Mouse (Mus musculus): ENCODE data around the gene Mcub. TPM values are rescaled to one million over a fixed set of nuclear protein-coding genes. Genes with fewer than 3 reads are reported as not detected.

Gene Mcub
- total RNA-seq, 2 experiments from 2014 or later, result 3.3 to 3.8 TPM

DNA sequence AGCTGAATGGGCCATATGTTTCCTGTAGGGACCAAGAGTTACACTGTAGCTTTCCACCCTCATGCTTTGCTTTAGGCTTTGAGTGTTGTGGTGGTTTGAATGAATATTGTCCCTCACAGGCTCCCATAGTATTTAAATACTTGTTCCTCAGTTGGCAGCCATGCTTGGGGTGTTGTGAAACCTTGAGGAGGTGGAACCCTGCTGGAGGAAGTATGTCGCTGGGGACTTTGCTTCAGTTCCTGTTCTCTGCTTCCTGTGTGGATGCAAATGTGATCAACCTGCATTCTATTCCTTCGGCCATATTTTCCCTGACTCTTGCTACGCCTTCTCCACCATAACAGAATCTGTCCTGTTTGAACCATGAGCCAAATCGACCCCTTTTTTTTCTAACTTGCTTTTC, 16.7 kb downstream of the Mcub start:
- DNase-seq (ENCODE audit: extremely low spot score in 1 of 2, low spot score in 1 of 2), result no peak

DNA sequence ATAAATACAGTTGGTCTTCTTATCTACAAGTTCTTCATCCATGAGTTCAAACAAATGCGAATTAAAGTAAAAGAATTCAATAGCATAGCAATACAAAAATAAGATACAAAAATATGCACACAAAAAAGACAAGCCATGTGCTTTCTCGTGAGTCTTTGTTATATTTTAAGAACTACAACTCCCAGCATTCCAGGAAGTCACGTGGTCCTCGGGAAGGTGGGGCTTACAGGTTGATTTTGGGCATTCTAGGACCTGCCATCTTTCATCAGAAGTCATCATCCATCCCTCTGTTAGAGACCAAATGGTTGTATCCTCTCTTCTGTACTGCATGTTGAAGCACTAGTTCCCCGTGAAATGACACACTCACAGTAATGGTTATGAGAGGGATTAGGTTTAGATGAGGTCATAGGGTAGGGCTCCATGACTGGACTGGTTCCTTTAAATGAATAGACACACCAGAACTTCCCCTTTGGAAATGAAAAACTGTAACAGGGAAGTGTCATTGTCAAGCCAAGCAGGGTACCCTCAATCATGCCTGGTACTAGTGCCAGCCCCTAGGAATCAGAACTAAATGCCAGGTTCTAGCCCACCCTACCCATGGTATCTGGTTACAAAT, 20.7 kb downstream of the Mcub start:
- no peak for DNase-seq (ENCODE audit: extremely low spot score in 1 of 2, low spot score in 1 of 2)

DNA sequence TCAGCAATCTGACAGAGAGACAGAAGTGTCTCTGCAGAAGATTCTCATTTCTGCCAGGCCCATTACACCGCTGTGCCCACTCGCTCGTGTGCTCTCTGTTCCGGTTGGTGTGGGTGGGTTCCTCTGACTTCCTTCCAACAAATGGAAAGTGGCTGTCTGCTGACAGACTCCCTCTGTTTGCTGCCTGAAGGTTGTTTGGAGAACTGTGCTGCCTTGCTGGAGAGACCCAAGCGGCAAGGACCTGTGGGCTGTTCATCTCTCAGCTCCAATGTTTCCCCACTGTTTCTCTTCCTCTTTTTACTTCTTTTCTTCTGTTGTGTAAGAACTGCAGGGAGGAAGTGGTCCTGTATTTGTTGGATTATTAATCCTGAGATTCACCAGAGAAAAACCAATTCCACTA, 21.6 kb downstream of the Mcub start:
- DNase-seq (ENCODE audit: extremely low spot score in 1 of 2, low spot score in 1 of 2), result no peak

DNA sequence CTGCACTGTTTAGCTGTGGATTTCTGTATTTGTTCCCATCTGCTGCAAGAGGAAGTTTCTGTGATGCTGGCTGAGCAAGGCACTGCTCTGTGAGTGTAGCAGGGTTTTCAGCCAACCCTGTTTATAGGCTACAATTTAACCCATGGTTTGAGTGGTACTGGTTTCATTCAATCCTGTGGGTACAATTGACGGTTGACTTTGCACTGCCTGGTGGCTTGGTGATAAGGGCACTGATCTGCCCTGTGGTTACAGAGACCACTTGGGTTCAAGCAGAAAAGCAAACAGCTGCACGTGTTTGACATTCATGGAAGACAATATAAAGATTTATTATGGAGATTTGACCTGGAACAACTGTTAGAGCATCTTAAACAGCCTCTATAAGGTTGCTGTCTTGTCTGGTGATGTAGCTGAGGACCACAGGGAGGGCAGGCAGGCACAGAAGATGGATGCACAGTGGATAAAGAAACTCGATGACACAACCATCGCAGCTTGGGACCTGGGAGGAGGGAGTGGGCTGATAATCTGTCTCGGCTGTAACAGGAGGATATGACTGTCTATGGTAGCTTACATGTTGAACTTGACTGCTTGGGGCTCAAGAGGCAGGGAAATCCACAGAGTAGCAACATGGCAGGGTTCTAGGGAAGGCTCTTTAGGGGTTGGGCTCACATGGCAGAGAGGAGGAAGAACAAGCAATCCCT, 23.6 kb downstream of the Mcub start:
- no peak for DNase-seq (ENCODE audit: extremely low spot score in 1 of 2, low spot score in 1 of 2)

DNA sequence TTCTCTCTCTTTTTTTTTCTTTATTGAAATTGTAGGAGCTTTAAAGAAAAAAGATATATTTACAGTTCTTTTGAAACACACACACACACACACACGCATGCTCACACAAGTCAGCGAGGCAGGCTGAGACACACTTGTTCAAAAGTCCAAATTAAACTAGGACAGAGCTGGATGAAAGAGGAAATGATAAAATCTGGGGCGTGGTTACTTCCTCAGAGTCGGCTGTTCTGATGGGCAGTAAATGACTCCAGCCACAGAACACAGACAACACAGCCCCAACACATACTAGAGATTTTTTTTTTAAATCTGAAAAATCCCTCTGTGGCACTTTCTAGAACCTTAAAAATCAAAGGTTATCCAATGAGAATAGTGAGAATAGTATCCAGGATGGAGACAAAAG, 26.2 kb downstream of the Mcub start:
- DNase-seq (ENCODE audit: extremely low spot score in 1 of 2, low spot score in 1 of 2), result no peak

DNA sequence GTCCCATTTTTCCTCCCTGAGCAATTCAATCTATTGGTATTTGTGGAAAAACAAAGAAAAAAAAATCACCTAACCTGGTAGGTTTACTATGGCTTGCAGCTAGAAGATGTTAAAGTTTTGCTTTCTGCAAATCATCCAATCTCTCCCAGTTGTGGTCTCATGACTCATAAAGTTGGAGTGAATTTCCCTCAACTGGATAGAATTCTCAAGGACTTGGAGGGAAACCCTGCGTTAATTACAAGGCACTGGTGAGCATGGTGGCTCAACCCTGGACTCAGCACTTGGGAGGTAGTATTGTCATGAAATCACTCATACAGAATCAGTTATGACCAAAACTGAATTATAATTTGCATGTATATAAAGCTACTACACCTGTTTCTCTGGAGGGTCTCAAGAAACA, 28.7 kb downstream of the Mcub start:
- no peak for DNase-seq (ENCODE audit: extremely low spot score in 1 of 2, low spot score in 1 of 2)

DNA sequence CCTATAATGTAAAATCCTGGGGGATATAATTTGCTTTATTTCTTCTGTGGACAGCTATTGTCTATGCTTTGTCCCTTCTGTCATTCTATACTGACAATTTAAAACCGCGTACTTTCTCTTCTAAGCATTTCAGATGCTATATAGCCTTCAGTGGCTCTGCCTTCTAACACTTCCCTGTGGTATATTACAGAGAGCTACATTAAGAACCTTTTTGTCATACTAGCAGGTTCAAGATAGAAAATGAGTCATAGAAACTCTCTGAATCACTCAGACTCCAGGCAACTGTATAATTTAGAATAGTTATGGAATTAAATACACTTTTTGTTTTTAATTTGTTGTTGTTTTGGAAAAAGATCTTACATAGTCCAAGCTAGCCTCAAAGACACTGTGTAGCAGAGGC, 29.2 kb downstream of the Mcub start:
- DNase-seq (ENCODE audit: extremely low spot score in 1 of 2, low spot score in 1 of 2), result no peak

DNA sequence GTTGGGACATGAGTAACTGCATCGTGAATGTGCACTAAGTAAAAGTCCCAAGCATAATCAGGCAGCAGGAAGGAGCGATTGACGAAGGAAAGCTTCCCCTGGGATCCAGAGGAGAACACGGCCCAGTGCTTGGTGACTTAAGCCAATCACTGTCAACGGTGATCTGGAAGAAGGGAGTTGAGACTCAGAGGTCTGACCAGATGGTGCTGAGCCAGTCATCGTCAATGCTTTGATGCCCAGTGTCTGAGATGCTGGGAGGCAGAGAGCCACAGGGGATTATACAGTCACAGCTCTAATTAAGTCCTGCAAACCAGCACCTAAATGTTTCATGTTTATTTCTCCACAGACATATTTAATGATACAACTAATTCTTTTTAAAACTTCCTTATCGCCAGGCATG, 30.9 kb downstream of the Mcub start:
- no peak for DNase-seq (ENCODE audit: extremely low spot score in 1 of 2, low spot score in 1 of 2)

DNA sequence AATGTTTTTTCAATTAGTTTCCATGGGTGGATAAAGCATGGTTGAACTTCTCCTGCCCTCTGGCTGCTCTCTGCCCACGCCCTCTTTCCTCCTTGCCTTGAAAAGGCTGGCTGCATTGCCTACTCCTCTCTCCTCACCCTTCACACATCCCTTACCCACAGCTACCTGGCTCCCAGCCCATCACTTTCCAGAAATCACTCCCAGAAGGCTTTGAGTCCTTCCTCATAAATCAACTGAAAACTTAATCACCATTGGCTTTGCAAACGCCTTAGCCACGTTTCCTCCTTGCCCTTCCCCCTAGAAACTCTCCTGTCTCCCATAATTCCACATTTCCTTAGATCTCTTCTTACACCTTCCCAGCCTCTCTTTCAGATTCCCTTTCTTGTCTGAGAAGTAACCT, 32.2 kb downstream of the Mcub start:
- DNase-seq (ENCODE audit: extremely low spot score in 1 of 2, low spot score in 1 of 2), result no peak

DNA sequence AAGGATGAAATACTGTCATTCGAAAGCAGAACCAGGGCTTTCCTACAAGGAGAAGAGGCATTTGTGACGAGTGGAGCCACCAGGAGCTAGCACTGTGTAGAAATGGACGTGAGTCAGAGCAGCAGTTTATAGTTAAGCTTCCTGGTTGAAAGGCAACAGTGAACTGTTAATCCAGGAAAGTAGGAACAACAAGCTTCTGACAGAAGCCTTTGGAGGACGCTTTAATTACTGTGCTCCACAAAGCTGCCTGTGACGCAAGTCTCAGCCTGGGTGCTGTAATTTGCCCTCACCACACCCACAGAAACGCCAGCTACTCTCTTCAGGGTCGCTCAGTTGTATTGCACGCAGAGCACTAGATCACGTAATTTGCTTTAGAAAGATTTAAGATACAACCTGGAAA, 33.4 kb downstream of the Mcub start:
- no peak for DNase-seq (ENCODE audit: extremely low spot score in 1 of 2, low spot score in 1 of 2)

DNA sequence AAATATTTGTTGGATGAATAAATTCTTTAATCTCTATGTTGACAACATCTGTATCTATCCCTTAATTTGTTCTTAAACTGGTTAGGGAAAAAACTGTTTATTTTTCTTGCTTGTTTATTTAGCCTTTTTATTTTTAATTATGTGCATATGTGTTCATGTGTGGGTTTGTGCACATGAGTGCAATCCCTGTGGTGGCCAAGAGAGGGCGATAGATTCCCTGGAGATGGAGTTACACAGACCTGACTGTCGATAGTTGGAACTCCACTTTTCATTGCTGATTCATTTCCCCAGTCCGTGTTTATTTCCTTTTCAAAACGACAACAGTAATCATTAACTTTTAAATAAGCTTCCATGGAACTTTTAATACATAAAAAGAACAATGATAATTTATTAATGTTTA, 37.6 kb downstream of the Mcub start:
- peak in 1 of 2 experiments; percentile 18 for DNase-seq (ENCODE audit: extremely low spot score in 1 of 2, low spot score in 1 of 2)

DNA sequence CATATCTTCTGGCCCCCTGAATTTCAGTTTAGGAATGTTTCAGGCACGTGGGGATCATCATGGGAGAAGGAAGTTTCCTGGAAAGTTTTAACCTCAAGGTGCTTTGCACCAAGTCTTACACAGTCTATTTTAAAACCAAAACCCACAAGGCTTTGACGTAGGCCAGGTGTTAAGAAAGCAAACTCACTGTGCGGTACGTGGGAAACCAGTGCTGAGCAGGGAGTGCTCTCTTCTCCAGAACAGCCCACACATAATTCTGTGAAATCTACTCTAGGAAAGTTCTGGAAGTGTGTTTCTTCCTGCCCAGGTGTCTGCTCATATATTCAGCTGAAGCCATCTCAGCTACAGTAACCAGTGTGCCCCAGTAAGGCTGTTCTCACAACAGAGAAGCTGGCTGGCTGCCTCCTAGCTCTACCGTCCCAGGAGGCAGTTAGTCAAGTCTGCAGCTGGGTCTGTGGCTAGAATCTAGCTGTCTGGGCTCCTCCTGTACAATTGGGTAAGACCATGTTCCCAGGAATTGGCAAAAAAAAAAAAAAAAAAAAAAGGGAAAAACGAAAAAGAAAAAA, 39.7 kb downstream of the Mcub start:
- DNase-seq (ENCODE audit: extremely low spot score in 1 of 2, low spot score in 1 of 2), result no peak

DNA sequence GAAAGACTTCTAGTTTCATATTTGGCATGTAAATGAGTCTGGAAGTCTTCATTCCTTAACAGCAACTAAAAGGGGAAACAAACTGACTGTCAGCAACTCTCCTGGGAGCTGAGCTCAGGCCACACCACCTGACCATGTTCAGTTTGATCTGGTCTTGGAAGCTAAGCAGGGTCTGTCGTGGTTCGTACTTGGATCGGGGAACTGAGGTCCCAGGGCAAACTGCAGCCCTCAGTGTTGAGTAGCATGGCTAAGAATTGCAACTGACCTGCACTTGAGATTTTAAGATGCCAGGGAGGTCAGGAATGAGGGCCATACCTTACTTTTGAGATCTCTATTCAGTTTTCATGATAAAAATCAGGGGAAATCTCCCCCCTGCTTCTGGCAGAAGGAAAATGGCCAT, 44.1 kb downstream of the Mcub start:
- no peak for DNase-seq (ENCODE audit: extremely low spot score in 1 of 2, low spot score in 1 of 2)

DNA sequence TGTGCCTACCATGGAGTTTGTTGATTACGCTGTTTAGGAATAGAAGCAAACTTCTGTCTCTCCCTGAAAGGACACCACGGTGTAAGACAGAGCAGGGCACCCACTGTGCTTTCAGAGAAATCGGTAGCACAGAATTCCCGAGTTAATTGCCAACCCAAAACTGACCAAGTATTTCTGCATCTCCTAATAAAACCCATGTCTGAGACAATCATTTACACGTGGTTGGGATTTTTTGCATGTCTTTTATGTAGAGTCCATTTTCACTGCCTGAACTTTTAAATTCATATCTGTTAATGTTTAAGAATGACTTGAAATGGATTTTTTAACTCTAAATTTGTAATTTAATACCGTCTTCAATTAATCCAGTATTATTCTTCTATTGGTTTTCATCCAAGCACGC, 46.4 kb downstream of the Mcub start:
- no peak for DNase-seq (ENCODE audit: extremely low spot score in 1 of 2, low spot score in 1 of 2)

DNA sequence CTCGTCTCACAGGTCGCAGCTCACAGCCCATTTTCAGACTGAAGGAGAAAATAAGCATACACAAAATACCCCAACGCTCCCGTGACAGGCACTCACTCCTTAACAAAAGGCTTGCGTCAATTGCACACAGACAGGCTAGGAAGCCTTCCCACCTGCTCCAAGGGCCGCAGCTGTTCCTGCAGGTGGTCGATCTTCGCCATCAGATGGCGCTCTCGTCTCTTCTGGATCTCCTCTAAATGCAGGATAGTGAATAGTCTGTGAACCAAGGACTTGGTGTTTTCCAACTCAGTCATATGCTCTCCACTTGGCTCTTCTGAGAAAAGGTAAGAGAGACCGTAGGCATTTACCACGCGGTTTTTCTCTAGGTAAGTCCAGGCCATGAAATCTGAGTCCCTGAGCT, 51.6 kb downstream of the Mcub start:
- DNase-seq (ENCODE audit: extremely low spot score in 1 of 2, low spot score in 1 of 2), result peak; percentile 52 to 79

DNA sequence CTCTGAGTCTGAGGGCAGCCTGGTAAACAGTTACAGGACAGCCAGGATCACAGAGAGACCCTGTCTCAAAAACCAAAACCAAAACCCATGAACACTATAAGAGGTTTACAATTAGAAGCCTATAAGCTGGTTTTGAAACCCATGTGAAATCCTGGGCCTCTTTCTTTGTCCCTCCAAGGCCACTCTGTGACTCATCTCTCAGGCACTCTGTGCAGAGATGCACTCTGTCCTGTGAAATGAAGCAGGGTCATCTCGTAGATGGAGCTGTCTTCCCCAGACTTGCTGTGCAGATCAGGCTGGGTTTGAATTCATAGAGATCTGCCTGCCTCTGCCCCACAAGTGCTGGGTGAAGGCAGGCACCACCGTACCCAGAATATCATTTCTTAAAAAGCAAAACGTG, 52.6 kb downstream of the Mcub start:
- no peak for DNase-seq (ENCODE audit: extremely low spot score in 1 of 2, low spot score in 1 of 2)

DNA sequence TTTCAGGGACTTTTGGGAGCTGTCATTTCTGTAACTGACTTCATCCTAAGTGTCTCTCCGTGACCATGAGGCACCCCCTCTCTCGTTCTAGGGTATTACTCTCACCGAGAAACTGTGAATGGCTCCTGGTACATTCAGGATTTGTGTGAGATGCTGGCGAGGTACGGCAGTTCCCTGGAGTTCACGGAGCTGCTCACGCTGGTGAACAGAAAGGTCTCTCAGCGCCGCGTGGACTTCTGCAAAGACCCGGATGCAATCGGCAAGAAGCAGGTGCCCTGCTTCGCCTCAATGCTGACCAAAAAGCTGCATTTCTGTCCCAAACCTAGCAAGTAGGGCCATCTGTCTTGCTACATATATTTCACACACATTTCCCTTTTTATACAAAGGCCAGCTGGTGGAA, 56.8 kb downstream of the Mcub start:
- no peak for DNase-seq (ENCODE audit: extremely low spot score in 1 of 2, low spot score in 1 of 2)

DNA sequence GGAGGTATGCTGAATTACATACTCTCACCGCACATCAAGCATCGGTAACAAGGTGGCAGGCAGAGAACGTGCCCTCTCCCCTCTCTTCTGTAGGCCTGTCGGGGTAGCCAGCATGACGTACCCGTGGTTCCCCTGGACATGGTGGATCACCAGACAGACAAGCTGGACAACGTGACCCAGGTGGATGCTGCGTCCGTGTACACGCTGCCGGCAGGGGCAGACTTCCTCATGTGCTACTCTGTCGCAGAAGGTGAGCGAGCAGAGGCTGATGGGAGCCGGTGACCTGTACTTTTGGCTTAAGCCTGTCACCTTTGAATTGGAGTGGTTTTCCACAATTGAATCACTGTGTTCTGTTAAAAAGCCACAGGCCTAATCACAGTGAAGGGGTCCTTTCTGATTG, 58.0 kb downstream of the Mcub start:
- no peak for DNase-seq (ENCODE audit: extremely low spot score in 1 of 2, low spot score in 1 of 2)

DNA sequence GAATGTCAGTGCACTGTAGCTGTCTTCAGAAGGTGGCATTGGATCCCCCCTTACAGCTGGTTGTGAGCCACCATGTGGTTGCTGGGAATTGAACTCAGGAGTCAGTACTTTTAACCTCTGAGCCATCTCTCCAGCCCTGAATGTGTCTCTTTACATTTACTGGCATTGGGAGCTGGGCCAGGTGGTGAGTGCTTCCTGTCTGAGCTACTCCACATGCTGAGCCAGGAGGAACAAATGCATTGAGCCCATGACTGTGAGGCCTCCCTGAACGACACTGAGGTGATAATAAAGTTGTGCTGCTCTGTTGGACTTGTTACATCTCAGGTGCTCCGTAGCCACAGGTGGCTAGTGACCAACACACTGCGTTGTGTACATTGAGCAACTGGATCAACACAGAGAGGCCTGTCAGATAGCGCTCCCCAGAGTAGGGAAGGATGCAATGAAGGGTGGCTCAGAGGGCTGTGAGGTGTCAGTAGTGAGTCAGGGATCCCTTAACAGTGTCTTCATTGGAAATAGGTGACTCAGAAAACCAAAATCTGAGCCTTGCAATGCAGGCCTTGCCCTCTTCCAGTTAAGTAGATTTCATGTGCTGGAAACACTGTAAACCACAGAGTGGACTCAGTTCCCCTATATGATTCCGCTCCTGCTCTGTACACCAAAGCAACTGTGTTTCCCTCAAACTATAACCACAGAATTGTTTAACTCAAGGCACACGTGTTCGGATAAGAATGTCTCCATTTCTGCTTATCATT, 65.4 kb downstream of the Mcub start:
- no peak for DNase-seq (ENCODE audit: extremely low spot score in 1 of 2, low spot score in 1 of 2)

DNA sequence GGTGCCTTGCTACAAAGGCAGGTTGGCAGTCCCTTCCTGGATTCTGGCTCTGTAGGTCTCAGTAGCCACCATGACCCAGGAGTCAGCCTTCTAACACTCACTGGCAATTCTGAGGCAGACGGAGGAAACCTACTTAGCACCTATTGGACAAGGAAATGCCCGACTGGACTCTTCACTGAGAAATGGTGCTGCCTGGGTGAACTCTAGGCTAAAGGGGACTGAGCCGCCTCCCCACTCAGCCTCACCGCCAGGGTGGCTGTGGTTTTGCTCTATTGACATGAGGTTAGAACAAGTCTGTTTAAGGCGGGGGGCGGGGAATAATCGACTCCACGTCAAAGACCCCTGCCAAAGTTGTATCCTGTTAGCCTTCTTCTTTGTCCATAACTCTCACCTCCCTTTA, 66.1 kb downstream of the Mcub start:
- DNase-seq (ENCODE audit: extremely low spot score in 1 of 2, low spot score in 1 of 2), result no peak

DNA sequence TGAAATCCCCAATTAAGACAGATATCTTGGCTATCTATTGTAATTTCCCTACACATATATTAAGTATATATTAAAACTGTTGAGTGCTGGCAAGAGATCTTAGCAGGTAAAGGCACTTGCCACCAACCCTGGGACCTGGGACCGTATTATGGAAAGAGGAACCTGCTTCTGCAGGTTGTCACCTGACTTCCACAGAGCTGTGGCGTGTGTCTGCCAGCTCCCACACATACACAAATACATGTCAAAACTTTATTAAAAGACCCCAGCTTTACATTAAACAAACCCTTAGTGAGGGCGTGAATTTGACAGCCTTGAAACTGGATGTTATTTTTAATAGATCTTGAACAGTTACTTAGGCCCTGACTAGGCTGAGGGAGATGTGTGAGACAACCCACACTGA, 66.6 kb downstream of the Mcub start:
- DNase-seq (ENCODE audit: extremely low spot score in 1 of 2, low spot score in 1 of 2), result no peak

Measured in layer of hippocampus, postnatal 25 days (tissue).